Mouse (Mus musculus) mature B cell (primary cell): ENCODE data around the gene Wdr6.

Experiments used
- in situ Hi-C: fragments of 300-500 bp; cut with MboI; formaldehyde crosslinking; loops from 2 replicates; pipeline ENCODE4 v1.14.3; 2019

Gene Wdr6

GRCm38 (mm10) chr9:108525400-108525799 lies 53.1 kb downstream of the Wdr6 start:
- in situ Hi-C loops: no loop called here

GRCm38 (mm10) chr9:108523341-108523740 lies 55.2 kb downstream of the Wdr6 start:
- in situ Hi-C loops: no loop called here
